Mouse (Mus musculus): Measurements from ENCODE around the gene Dpf2. TPM values are rescaled to one million over a fixed set of nuclear protein-coding genes. Genes with fewer than 3 reads are reported as not detected.

Dpf2 gene
- polyA plus RNA-seq, 1 experiment from 2014 or later = 179 TPM

GRCm38 (mm10) chr19:5945891-5946290 lies 33.1 kb upstream of the Dpf2 start:
- H3K27ac ChIP-seq = no peak overlapping the region
- H3K27me3 ChIP-seq = no peaks in the 10 kb centered on the region
- no peaks in the 10 kb centered on the region for H3K9me3 ChIP-seq
- WGBS = 81% methylated on average over 8 of the region's 8 CpGs
- no peak for ATAC-seq (ENCODE audit: insufficient number of reproducible peaks, insufficient read depth, low FRiP score, low TSS enrichment, low read depth)
- peak overlapping the region; percentile 40; the same call in 1 of the 2 replicates for H3K9ac ChIP-seq
- peaks cover 12% of the 10 kb centered on the region for H3K4me1 ChIP-seq
- H3K4me3 ChIP-seq = no peak overlapping the region
- no peak overlapping the region for H3K4me2 ChIP-seq
- peaks cover 80% of the 10 kb centered on the region for H3K36me3 ChIP-seq

GRCm38 (mm10) chr19:5945027-5945426 lies 32.2 kb upstream of the Dpf2 start:
- peak; percentile 27; the same call in 1 of the 2 replicates for ATAC-seq (ENCODE audit: insufficient number of reproducible peaks, insufficient read depth, low FRiP score, low TSS enrichment, low read depth)

GRCm38 (mm10) chr19:5944145-5944544 lies 31.3 kb upstream of the Dpf2 start:
- no peak overlapping the region; the same call in 1 of the 2 replicates for H3K27ac ChIP-seq
- H3K4me1 ChIP-seq = peaks cover 26% of the 10 kb centered on the region
- no peak overlapping the region for H3K4me3 ChIP-seq
- no peaks in the 10 kb centered on the region for H3K27me3 ChIP-seq
- H3K4me2 ChIP-seq = no peak overlapping the region
- WGBS = 79% methylated on average over 8 of the region's 8 CpGs
- H3K9me3 ChIP-seq = no peaks in the 10 kb centered on the region
- no peak for ATAC-seq (ENCODE audit: insufficient number of reproducible peaks, insufficient read depth, low FRiP score, low TSS enrichment, low read depth)
- H3K36me3 ChIP-seq = peaks cover 79% of the 10 kb centered on the region
- no peak overlapping the region for H3K9ac ChIP-seq

More at GRCm38 (mm10) chr19:5945027-5945426, 32.2 kb upstream of the Dpf2 start:
- Histone ChIP-seq H3K36me3 (peaks cover 80% of the 10 kb centered on the region), H3K4me2 (no peak overlapping the region), H3K4me1 (peaks cover 19% of the 10 kb centered on the region), H3K9ac (0 out of 2 replicates have a peak overlapping the region, but pooled peaks have one; percentile 21), H3K27me3 (no peaks in the 10 kb centered on the region), H3K27ac (peak overlapping the region; percentile 55; the same call in 1 of the 2 replicates), H3K4me3 (no peak overlapping the region), H3K9me3 (no peaks in the 10 kb centered on the region)
- 71% methylated on average over 7 of the region's 7 CpGs for WGBS

- H3K4me1 ChIP-seq = peaks cover 26% of the 10 kb centered on the region
- H3K9me3 ChIP-seq = no peaks in the 10 kb centered on the region
- 93% methylated on average over 15 of the region's 15 CpGs for WGBS
- peaks cover 75% of the 10 kb centered on the region for H3K36me3 ChIP-seq
- no peaks in the 10 kb centered on the region for H3K27me3 ChIP-seq
- no peak overlapping the region for H3K27ac ChIP-seq
- no peak for ATAC-seq (ENCODE audit: insufficient number of reproducible peaks, insufficient read depth, low FRiP score, low TSS enrichment, low read depth)
- no peak overlapping the region for H3K4me2 ChIP-seq
- 0 out of 2 replicates have a peak overlapping the region, but pooled peaks have one; percentile 6 for H3K9ac ChIP-seq
- no peak overlapping the region for H3K4me3 ChIP-seq
Measured at GRCm38 (mm10) chr19:5943404-5943803, 30.6 kb upstream of the Dpf2 start.

- Histone ChIP-seq H3K4me2 (no peak overlapping the region), H3K9ac (no peak overlapping the region), H3K36me3 (peaks cover 67% of the 10 kb centered on the region), H3K4me1 (peaks cover 33% of the 10 kb centered on the region), H3K4me3 (no peak overlapping the region), H3K27me3 (no peaks in the 10 kb centered on the region), H3K9me3 (no peaks in the 10 kb centered on the region), H3K27ac (no peak overlapping the region)
- 94% methylated on average over 7 of the region's 7 CpGs for WGBS
- ATAC-seq (ENCODE audit: insufficient number of reproducible peaks, insufficient read depth, low FRiP score, low TSS enrichment, low read depth) = no peak
Measured at GRCm38 (mm10) chr19:5942581-5942980, 29.8 kb upstream of the Dpf2 start.

- peaks cover 52% of the 10 kb centered on the region for H3K36me3 ChIP-seq
- ATAC-seq (ENCODE audit: insufficient number of reproducible peaks, insufficient read depth, low FRiP score, low TSS enrichment, low read depth) = no peak
- H3K9me3 ChIP-seq = no peaks in the 10 kb centered on the region
- H3K27ac ChIP-seq = peak overlapping the region; percentile 88
- 0 out of 2 replicates have a peak overlapping the region, but pooled peaks have one; percentile 2 for H3K9ac ChIP-seq
- WGBS = 84% methylated on average over 10 of the region's 10 CpGs
- peaks cover 38% of the 10 kb centered on the region for H3K4me1 ChIP-seq
- no peak overlapping the region for H3K4me3 ChIP-seq
- no peak overlapping the region for H3K4me2 ChIP-seq
- H3K27me3 ChIP-seq = no peaks in the 10 kb centered on the region
Measured at GRCm38 (mm10) chr19:5940656-5941055, 27.8 kb upstream of the Dpf2 start.

GRCm38 (mm10) chr19:5940173-5940572 lies 27.4 kb upstream of the Dpf2 start:
- Histone ChIP-seq H3K4me1 (peaks cover 34% of the 10 kb centered on the region), H3K27ac (peak overlapping the region; percentile 88), H3K9me3 (no peaks in the 10 kb centered on the region), H3K4me2 (no peak overlapping the region), H3K27me3 (no peaks in the 10 kb centered on the region), H3K36me3 (peaks cover 48% of the 10 kb centered on the region), H3K9ac (0 out of 2 replicates have a peak overlapping the region, but pooled peaks have one; percentile 32), H3K4me3 (no peak overlapping the region)
- 0 out of 2 replicates have a peak, but pooled peaks have one; percentile 48 for ATAC-seq (ENCODE audit: insufficient number of reproducible peaks, insufficient read depth, low FRiP score, low TSS enrichment, low read depth)
- 44% methylated on average over 4 of the region's 4 CpGs for WGBS

- Histone ChIP-seq H3K4me2 (no peak overlapping the region), H3K9me3 (no peaks in the 10 kb centered on the region), H3K9ac (0 out of 2 replicates have a peak overlapping the region, but pooled peaks have one; percentile 32), H3K4me3 (no peak overlapping the region), H3K4me1 (peaks cover 30% of the 10 kb centered on the region), H3K36me3 (peaks cover 46% of the 10 kb centered on the region), H3K27ac (peak overlapping the region; percentile 88), H3K27me3 (no peaks in the 10 kb centered on the region)
- ATAC-seq (ENCODE audit: insufficient number of reproducible peaks, insufficient read depth, low FRiP score, low TSS enrichment, low read depth) = no peak
- 76% methylated on average over 5 of the region's 5 CpGs for WGBS
Measured at GRCm38 (mm10) chr19:5939715-5940114, 26.9 kb upstream of the Dpf2 start.

- Histone ChIP-seq H3K27ac (no peak overlapping the region), H3K4me1 (peaks cover 27% of the 10 kb centered on the region), H3K27me3 (no peaks in the 10 kb centered on the region), H3K9ac (no peak overlapping the region), H3K4me3 (no peak overlapping the region), H3K9me3 (no peaks in the 10 kb centered on the region), H3K36me3 (peaks cover 42% of the 10 kb centered on the region), H3K4me2 (no peak overlapping the region)
- no peak for ATAC-seq (ENCODE audit: insufficient number of reproducible peaks, insufficient read depth, low FRiP score, low TSS enrichment, low read depth)
- 87% methylated on average over 6 of the region's 6 CpGs for WGBS
Measured at GRCm38 (mm10) chr19:5938516-5938915, 25.7 kb upstream of the Dpf2 start.

GRCm38 (mm10) chr19:5937836-5938406 lies 25.1 kb upstream of the Dpf2 start:
- Histone ChIP-seq H3K27ac (no peak overlapping the region), H3K36me3 (peaks cover 36% of the 10 kb centered on the region), H3K9ac (0 out of 2 replicates have a peak overlapping the region, but pooled peaks have one; percentile 40), H3K4me3 (no peak overlapping the region), H3K4me1 (peaks cover 27% of the 10 kb centered on the region), H3K9me3 (no peaks in the 10 kb centered on the region), H3K27me3 (no peaks in the 10 kb centered on the region), H3K4me2 (no peak overlapping the region)
- 48% methylated on average over 14 of the region's 14 CpGs for WGBS
- ATAC-seq (ENCODE audit: insufficient number of reproducible peaks, insufficient read depth, low FRiP score, low TSS enrichment, low read depth) = no peak

GRCm38 (mm10) chr19:5937095-5937835 lies 24.5 kb upstream of the Dpf2 start:
- peaks cover 27% of the 10 kb centered on the region for H3K4me1 ChIP-seq
- no peak overlapping the region for H3K27ac ChIP-seq
- WGBS = 79% methylated on average over 21 of the region's 21 CpGs
- H3K27me3 ChIP-seq = no peaks in the 10 kb centered on the region
- H3K9ac ChIP-seq = no peak overlapping the region
- no peak overlapping the region for H3K4me3 ChIP-seq
- no peak for ATAC-seq (ENCODE audit: insufficient number of reproducible peaks, insufficient read depth, low FRiP score, low TSS enrichment, low read depth)
- peaks cover 29% of the 10 kb centered on the region for H3K36me3 ChIP-seq
- H3K4me2 ChIP-seq = no peak overlapping the region
- H3K9me3 ChIP-seq = no peaks in the 10 kb centered on the region

- Histone ChIP-seq H3K27me3 (no peaks in the 10 kb centered on the region), H3K9me3 (no peaks in the 10 kb centered on the region), H3K4me2 (no peak overlapping the region), H3K27ac (no peak overlapping the region), H3K4me1 (peaks cover 26% of the 10 kb centered on the region), H3K4me3 (no peak overlapping the region), H3K9ac (no peak overlapping the region), H3K36me3 (peaks cover 15% of the 10 kb centered on the region)
- WGBS = 80% methylated on average over 5 of the region's 5 CpGs
- no peak for ATAC-seq (ENCODE audit: insufficient number of reproducible peaks, insufficient read depth, low FRiP score, low TSS enrichment, low read depth)
Measured at GRCm38 (mm10) chr19:5935691-5936090, 22.9 kb upstream of the Dpf2 start.

Data from embryonic facial prominence, embryonic 13.5 days (tissue).